Mouse (Mus musculus): Measurements from ENCODE around the gene Ank2.

DNA sequence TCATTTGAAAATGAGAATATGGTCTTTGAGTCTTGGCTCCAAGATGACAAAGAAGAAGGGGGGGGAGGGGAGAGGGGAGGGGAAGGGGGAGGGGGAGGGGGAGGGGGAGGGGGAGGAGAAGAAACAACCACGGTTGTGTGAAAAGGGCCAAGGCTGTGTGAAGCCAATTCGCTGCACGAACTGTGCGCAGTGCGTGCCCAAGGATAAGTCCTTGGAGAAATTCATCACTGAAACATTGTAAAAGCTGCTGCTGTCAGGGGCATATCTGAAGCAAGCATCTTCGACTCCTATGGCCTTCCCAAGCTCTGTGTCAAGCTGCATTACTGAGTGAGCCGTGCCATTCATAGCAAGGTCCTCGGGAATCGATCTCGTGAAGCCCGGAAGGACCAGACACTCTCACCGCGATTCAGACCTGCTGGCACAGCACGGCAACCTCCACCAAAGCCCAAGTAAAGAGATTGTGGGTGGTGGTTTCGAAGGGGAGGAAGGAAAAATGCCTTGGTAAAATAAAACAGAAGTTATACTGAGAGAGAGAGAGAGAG is 13.7 kb upstream of the Ank2 start:
- no peak for TF ChIP-seq GATA1 (IDR thresholded peaks at IDR 0.05; ENCODE audit: low read length)
- no peak for TF ChIP-seq TAL1 (IDR thresholded peaks at IDR 0.05; ENCODE audit: low read length)
